Mouse (Mus musculus) kidney, postnatal 36 days (tissue): ENCODE results near the gene Eif4a3.

Source experiments
- DNase-seq, 2 experiments: peaks; one replicate each; pipeline ENCODE4 v3.0.0; 2021 to 2022; ENCODE audit warnings: mixed read lengths in 2 of 2

The Eif4a3 gene

GRCm38 (mm10) chr11:119239480-119239879, 60.4 kb downstream of the Eif4a3 start:
- no peak for DNase-seq
